Mouse (Mus musculus): ENCODE measurements around the gene Acadvl. TPM values are rescaled to one million over a fixed set of nuclear protein-coding genes. Genes with fewer than 3 reads are reported as not detected.

Gene Acadvl
- total and polyA plus RNA-seq, 3 experiments = 92.5 to 123 TPM; not detected in 1

GRCm38 (mm10) chr11:69974907-69975306 lies 40.3 kb downstream of the Acadvl start:
- Histone ChIP-seq H3K27me3 (ENCODE audit: control insufficient read depth in 1 of 2, insufficient read depth in 2 of 2, low read length in 2 of 2) (no peaks in the 10 kb centered on the region), H3K79me2 (ENCODE audit: control insufficient read depth, insufficient read depth, low read length, poor library complexity) (peaks cover 14% of the 10 kb centered on the region), H3K36me3 (ENCODE audit: control insufficient read depth in 1 of 2, insufficient read depth in 2 of 2, low read length in 2 of 2) (peaks cover 9 to 25% of the 10 kb centered on the region in 2 experiments), H3K9ac (ENCODE audit: control insufficient read depth, low read depth, low read length, poor library complexity, severe bottlenecking) (no peak overlapping the region), H3K27ac (ENCODE audit: control insufficient read depth, low read depth, low read length) (no peak overlapping the region), H3K4me3 (ENCODE audit: control insufficient read depth in 1 of 2, insufficient read depth in 1 of 2, low read depth in 2 of 2, low read length in 2 of 2) (no peak overlapping the region), H3K4me1 (ENCODE audit: control insufficient read depth in 1 of 2, insufficient read depth in 2 of 2, low read length in 2 of 2) (peaks cover 3 to 4% of the 10 kb centered on the region in 2 experiments; a peak in 2 of 4 replicates), H3K9me3 (replicated peaks; ENCODE audit: insufficient read depth, low read length) (no peaks in the 10 kb centered on the region)
- no peak for DNase-seq (ENCODE audit: low read depth, low spot score)
- no peak for TF ChIP-seq TAL1 (IDR thresholded peaks at IDR 0.05; ENCODE audit: low read length)
- no peak for TF ChIP-seq ELF1 (IDR thresholded peaks at IDR 0.05; ENCODE audit: low read depth, low read length)
- no peak for TF ChIP-seq KAT2A (conservative IDR thresholded peaks at IDR 0.05; ENCODE audit: low read depth, low read length)
- no peak for TF ChIP-seq UBTF (IDR thresholded peaks at IDR 0.05; ENCODE audit: borderline replicate concordance, insufficient read depth, low read depth, low read length)

GRCm38 (mm10) chr11:69970775-69971174 lies 44.4 kb downstream of the Acadvl start:
- H3K36me3 ChIP-seq (ENCODE audit: control insufficient read depth in 1 of 2, insufficient read depth in 2 of 2, low read length in 2 of 2) = peaks cover 4 to 28% of the 10 kb centered on the region in 2 experiments
- no peak overlapping the region for H3K4me3 ChIP-seq (ENCODE audit: control insufficient read depth in 1 of 2, insufficient read depth in 1 of 2, low read depth in 2 of 2, low read length in 2 of 2)
- H3K79me2 ChIP-seq (ENCODE audit: control insufficient read depth, insufficient read depth, low read length, poor library complexity) = no peaks in the 10 kb centered on the region
- H3K9ac ChIP-seq (ENCODE audit: control insufficient read depth, low read depth, low read length, poor library complexity, severe bottlenecking) = no peak overlapping the region
- H3K27me3 ChIP-seq (ENCODE audit: control insufficient read depth in 1 of 2, insufficient read depth in 2 of 2, low read length in 2 of 2) = no peaks in the 10 kb centered on the region
- no peaks in the 10 kb centered on the region for H3K9me3 ChIP-seq (replicated peaks; ENCODE audit: insufficient read depth, low read length)
- no peak for DNase-seq (ENCODE audit: low read depth, low spot score)
- peaks cover 0 to 4% of the 10 kb centered on the region in 2 experiments; a peak in 2 of 4 replicates for H3K4me1 ChIP-seq (ENCODE audit: control insufficient read depth in 1 of 2, insufficient read depth in 2 of 2, low read length in 2 of 2)
- no peak overlapping the region for H3K27ac ChIP-seq (ENCODE audit: control insufficient read depth, low read depth, low read length)
- TF ChIP-seq SIN3A (IDR thresholded peaks at IDR 0.05; ENCODE audit: low read length) = no peak
- no peak for TF ChIP-seq MXI1 (IDR thresholded peaks at IDR 0.05; ENCODE audit: low read depth, low read length)
- TF ChIP-seq POLR2A (IDR thresholded peaks at IDR 0.05; ENCODE audit: control insufficient read depth in 1 of 2, insufficient read depth in 1 of 2, low read depth in 1 of 2, low read length in 2 of 2, poor library complexity in 1 of 2) = no peak
- no peak for TF ChIP-seq BHLHE40 (IDR thresholded peaks at IDR 0.05; ENCODE audit: borderline replicate concordance, low read depth, low read length)
- no peak for TF ChIP-seq E2F4 (IDR thresholded peaks at IDR 0.05; ENCODE audit: borderline replicate concordance, low read depth, low read length)
- no peak for TF ChIP-seq JUND (IDR thresholded peaks at IDR 0.05; ENCODE audit: low read depth, low read length)
- no peak for TF ChIP-seq USF1 (IDR thresholded peaks at IDR 0.05; ENCODE audit: low read depth, low read length)
- TF ChIP-seq CTCF (IDR thresholded peaks at IDR 0.05 in 2 of 3, conservative IDR thresholded peaks at IDR 0.05 in 1 of 3; ENCODE audit: control insufficient read depth in 1 of 3, insufficient read depth in 1 of 3, low read depth in 2 of 3, low read length in 3 of 3, poor library complexity in 1 of 3, severe bottlenecking in 1 of 3) = no peak
- no peak for TF ChIP-seq ETS1 (IDR thresholded peaks at IDR 0.05; ENCODE audit: low read depth, low read length)
- TF ChIP-seq KAT2A (conservative IDR thresholded peaks at IDR 0.05; ENCODE audit: low read depth, low read length) = no peak
- no peak for TF ChIP-seq CHD1 (IDR thresholded peaks at IDR 0.05; ENCODE audit: low read depth, low read length)
- no peak for TF ChIP-seq CHD2 (IDR thresholded peaks at IDR 0.05; ENCODE audit: low read length)

GRCm38 (mm10) chr11:69970222-69970621 lies 45.0 kb downstream of the Acadvl start:
- no peaks in the 10 kb centered on the region for H3K9me3 ChIP-seq (replicated peaks; ENCODE audit: insufficient read depth, low read length)
- peaks cover 4 to 25% of the 10 kb centered on the region in 2 experiments for H3K36me3 ChIP-seq (ENCODE audit: control insufficient read depth in 1 of 2, insufficient read depth in 2 of 2, low read length in 2 of 2)
- H3K79me2 ChIP-seq (ENCODE audit: control insufficient read depth, insufficient read depth, low read length, poor library complexity) = no peaks in the 10 kb centered on the region
- no peak for DNase-seq (ENCODE audit: low read depth, low spot score)
- H3K4me1 ChIP-seq (ENCODE audit: control insufficient read depth in 1 of 2, insufficient read depth in 2 of 2, low read length in 2 of 2) = peaks cover 0 to 4% of the 10 kb centered on the region in 2 experiments; a peak in 2 of 4 replicates
- no peak overlapping the region for H3K4me3 ChIP-seq (ENCODE audit: control insufficient read depth in 1 of 2, insufficient read depth in 1 of 2, low read depth in 2 of 2, low read length in 2 of 2)
- no peaks in the 10 kb centered on the region for H3K27me3 ChIP-seq (ENCODE audit: control insufficient read depth in 1 of 2, insufficient read depth in 2 of 2, low read length in 2 of 2)
- H3K9ac ChIP-seq (ENCODE audit: control insufficient read depth, low read depth, low read length, poor library complexity, severe bottlenecking) = no peak overlapping the region
- H3K27ac ChIP-seq (ENCODE audit: control insufficient read depth, low read depth, low read length) = no peak overlapping the region
- TF ChIP-seq SIN3A (IDR thresholded peaks at IDR 0.05; ENCODE audit: low read length) = no peak
- TF ChIP-seq ZNF384 (IDR thresholded peaks at IDR 0.05; ENCODE audit: low read depth, low read length) = no peak
- no peak for TF ChIP-seq UBTF (IDR thresholded peaks at IDR 0.05; ENCODE audit: borderline replicate concordance, insufficient read depth, low read depth, low read length)
- TF ChIP-seq POLR2AphosphoS5 (IDR thresholded peaks at IDR 0.05; ENCODE audit: borderline replicate concordance, low read depth, low read length) = no peak
- TF ChIP-seq NELFE (IDR thresholded peaks at IDR 0.05; ENCODE audit: low read depth, low read length) = no peak
- TF ChIP-seq BHLHE40 (IDR thresholded peaks at IDR 0.05; ENCODE audit: borderline replicate concordance, low read depth, low read length) = no peak
- TF ChIP-seq POLR2A (IDR thresholded peaks at IDR 0.05; ENCODE audit: control insufficient read depth in 1 of 2, insufficient read depth in 1 of 2, low read depth in 1 of 2, low read length in 2 of 2, poor library complexity in 1 of 2) = no peak
- no peak for TF ChIP-seq JUND (IDR thresholded peaks at IDR 0.05; ENCODE audit: low read depth, low read length)
- TF ChIP-seq ETS1 (IDR thresholded peaks at IDR 0.05; ENCODE audit: low read depth, low read length) = no peak
- TF ChIP-seq ELF1 (IDR thresholded peaks at IDR 0.05; ENCODE audit: low read depth, low read length) = no peak
- no peak for TF ChIP-seq EP300 (IDR thresholded peaks at IDR 0.05; ENCODE audit: low read depth in 1 of 2, low read length in 2 of 2)
- no peak for TF ChIP-seq NRF1 (IDR thresholded peaks at IDR 0.05; ENCODE audit: insufficient read depth, low read depth, low read length, poor library complexity, severe bottlenecking)
- no peak for TF ChIP-seq CHD2 (IDR thresholded peaks at IDR 0.05; ENCODE audit: low read length)
- no peak for TF ChIP-seq HCFC1 (IDR thresholded peaks at IDR 0.05; ENCODE audit: low read depth, low read length)
- no peak for TF ChIP-seq GATA1 (IDR thresholded peaks at IDR 0.05; ENCODE audit: low read depth, low read length)
- TF ChIP-seq RAD21 (IDR thresholded peaks at IDR 0.05; ENCODE audit: low read depth, low read length) = no peak
- TF ChIP-seq TBP (IDR thresholded peaks at IDR 0.05; ENCODE audit: low read depth, low read length) = no peak
- TF ChIP-seq ZMIZ1 (IDR thresholded peaks at IDR 0.05; ENCODE audit: low read depth, low read length) = no peak
